Mouse (Mus musculus) liver, postnatal 0 days (tissue): ENCODE results near the gene Ovca2. TPM values are rescaled to one million over a fixed set of nuclear protein-coding genes. Genes with fewer than 3 reads are reported as not detected.

Experiments used
- ATAC-seq: fragments of 200-750 bp; cut with Nextera tagmentation; 2 replicates; pipeline ENCODE4 v1.8.0; 2017; ENCODE audit warnings: mild to moderate bottlenecking, moderate library complexity
- DNase-seq: peaks from one replicate; pipeline ENCODE4 v3.0.0-alpha.2; 2016
- H3K27ac ChIP-seq: fragments of 300-500 bp; sonication (generic); 2 replicates; pipeline ENCODE4 v1.5.1; 2014; ENCODE audit warnings: antibody characterized with exemption, moderate library complexity, mild to moderate bottlenecking, low read depth
- H3K27me3 ChIP-seq: fragments of 300-500 bp; sonication (generic); 2 replicates; pipeline ENCODE4 v1.6.1; 2014; ENCODE audit warnings: low read length, control low read depth, mixed read lengths; ENCODE audit not compliant: insufficient read depth
- H3K36me3 ChIP-seq: fragments of 300-500 bp; sonication (generic); replicated peaks from 2 replicates; pipeline ENCODE4 v1.6.1; 2014; ENCODE audit warnings: mild to moderate bottlenecking, control low read depth, low read length, moderate library complexity, mixed read lengths; ENCODE audit not compliant: insufficient read depth
- H3K4me1 ChIP-seq: fragments of 300-500 bp; sonication (generic); 2 replicates; pipeline ENCODE4 v1.6.1; 2014; ENCODE audit warnings: antibody characterized with exemption, mild to moderate bottlenecking, control low read depth; ENCODE audit not compliant: insufficient read depth
- H3K4me2 ChIP-seq: fragments of 300-500 bp; sonication (generic); 2 replicates; pipeline ENCODE4 v1.6.1; 2014; ENCODE audit warnings: low read depth, mild to moderate bottlenecking, low read length, moderate library complexity, mixed read lengths
- H3K4me3 ChIP-seq: fragments of 300-500 bp; sonication (generic); 2 replicates; pipeline ENCODE4 v1.5.1; 2014; ENCODE audit warnings: low read depth, low read length
- H3K9ac ChIP-seq: fragments of 300-500 bp; sonication (generic); replicated peaks from 2 replicates; pipeline ENCODE4 v1.6.1; 2014; ENCODE audit warnings: mild to moderate bottlenecking, moderate library complexity
- H3K9me3 ChIP-seq: fragments of 300-500 bp; sonication (generic); 2 replicates; pipeline ENCODE4 v1.6.1; 2016; ENCODE audit warnings: mild to moderate bottlenecking, control low read depth, low read length, mixed read lengths
- CTCF ChIP-seq: sonication (generic); IDR thresholded peaks from 2 replicates; pipeline ENCODE4 v1.5.1; 2016; ENCODE audit warnings: antibody characterized with exemption, low read depth
- EP300 ChIP-seq: IDR thresholded peaks from 2 replicates; pipeline ENCODE4 v1.6.1; 2016; ENCODE audit warnings: antibody characterized with exemption, low read depth, mild to moderate bottlenecking
- WGBS: fragments of 180-500 bp; shearing (Covaris S2); extraction: QIAGEN DNeasy Blood & Tissue Kit; methylation state at CpG from one replicate; pipeline ENCODE4 v1.1.7; 2014; ENCODE audit not compliant: insufficient replicate concordance; 5-methylcytosine and 5-hydroxymethylcytosine counted together
- polyA plus RNA-seq: library from polyadenylated mRNA; unstranded; fragments of >200 nt; fragmentation: Nextera tagmentation; extraction: Ambion mirVana; gene quantifications from 2 replicates; pipeline ENCODE4 v1.2.1, GENCODE M21; 2015

Ovca2 gene
- polyA plus RNA-seq, 1 experiment from 2014 or later: 13.6 TPM

GRCm38 (mm10) chr11:75152603-75153557 lies 25.8 kb downstream of the Ovca2 start:
- Histone ChIP-seq H3K4me3 (no peak overlapping the region), H3K4me1 (peaks cover 13% of the 10 kb centered on the region), H3K9me3 (no peaks in the 10 kb centered on the region), H3K27me3 (no peaks in the 10 kb centered on the region), H3K9ac (no peak overlapping the region), H3K4me2 (no peak overlapping the region), H3K27ac (peak overlapping the region; percentile 67), H3K36me3 (peaks cover 11% of the 10 kb centered on the region; the same call in 1 of the 2 replicates)
- 54% methylated on average over 18 of the region's 18 CpGs for WGBS
- TF ChIP-seq EP300 (no peak), CTCF (peak; percentile 12; the same call in 1 of the 2 replicates)
- ATAC-seq (peak; percentile 61; the same call in 1 of the 2 replicates), DNase-seq (peak; percentile 46)

- peaks cover 11% of the 10 kb centered on the region; the same call in 1 of the 2 replicates for H3K36me3 ChIP-seq
- WGBS: 60% methylated on average over 1 of the region's 1 CpGs
- ATAC-seq (no peak), DNase-seq (no peak)
- no peak overlapping the region for H3K9ac ChIP-seq
- no peaks in the 10 kb centered on the region for H3K27me3 ChIP-seq
- no peaks in the 10 kb centered on the region for H3K9me3 ChIP-seq
- no peak overlapping the region for H3K4me3 ChIP-seq
- peaks cover 19% of the 10 kb centered on the region for H3K4me1 ChIP-seq
- H3K4me2 ChIP-seq: no peak overlapping the region
- H3K27ac ChIP-seq: no peak overlapping the region
- TF ChIP-seq EP300: no peak
- TF ChIP-seq CTCF: no peak
Measured at GRCm38 (mm10) chr11:75150346-75150745, 28.3 kb downstream of the Ovca2 start.

GRCm38 (mm10) chr11:75148332-75149035 lies 30.2 kb downstream of the Ovca2 start:
- Histone ChIP-seq H3K27ac (0 out of 2 replicates have a peak overlapping the region, but pooled peaks have one; percentile 11), H3K9ac (no peak overlapping the region), H3K36me3 (peaks cover 16% of the 10 kb centered on the region; the same call in 1 of the 2 replicates), H3K4me1 (peaks cover 14% of the 10 kb centered on the region), H3K9me3 (no peaks in the 10 kb centered on the region), H3K4me3 (no peak overlapping the region), H3K4me2 (no peak overlapping the region), H3K27me3 (no peaks in the 10 kb centered on the region)
- peak; percentile 7; the same call in 1 of the 2 replicates for ATAC-seq
- WGBS: 84% methylated on average over 10 of the region's 11 CpGs
- no peak for TF ChIP-seq CTCF
- no peak for TF ChIP-seq EP300
- no peak for DNase-seq

GRCm38 (mm10) chr11:75147846-75148168 lies 30.8 kb downstream of the Ovca2 start:
- Histone ChIP-seq H3K27me3 (no peaks in the 10 kb centered on the region), H3K4me3 (no peak overlapping the region), H3K27ac (0 out of 2 replicates have a peak overlapping the region, but pooled peaks have one; percentile 11), H3K4me1 (peaks cover 14% of the 10 kb centered on the region), H3K4me2 (no peak overlapping the region), H3K36me3 (peaks cover 20% of the 10 kb centered on the region; the same call in 1 of the 2 replicates), H3K9me3 (no peaks in the 10 kb centered on the region), H3K9ac (no peak overlapping the region)
- WGBS: 44% methylated on average over 3 of the region's 3 CpGs
- DNase-seq (no peak), ATAC-seq (peak; percentile 40)
- TF ChIP-seq EP300 (no peak), CTCF (0 out of 2 replicates have a peak, but pooled peaks have one; percentile 10)

- Histone ChIP-seq H3K9ac (no peak overlapping the region), H3K27me3 (no peaks in the 10 kb centered on the region), H3K36me3 (peaks cover 20% of the 10 kb centered on the region; the same call in 1 of the 2 replicates), H3K4me2 (no peak overlapping the region), H3K27ac (0 out of 2 replicates have a peak overlapping the region, but pooled peaks have one; percentile 0), H3K4me1 (peaks cover 14% of the 10 kb centered on the region), H3K4me3 (no peak overlapping the region), H3K9me3 (no peaks in the 10 kb centered on the region)
- 0 out of 2 replicates have a peak, but pooled peaks have one; percentile 19 for ATAC-seq
- 47% methylated on average over 11 of the region's 11 CpGs for WGBS
- no peak for TF ChIP-seq CTCF
- TF ChIP-seq EP300: no peak
- no peak for DNase-seq
Measured at GRCm38 (mm10) chr11:75147106-75147845, 31.4 kb downstream of the Ovca2 start.
